Mouse (Mus musculus): ENCODE data around the gene Ptms.

The Ptms gene

DNA sequence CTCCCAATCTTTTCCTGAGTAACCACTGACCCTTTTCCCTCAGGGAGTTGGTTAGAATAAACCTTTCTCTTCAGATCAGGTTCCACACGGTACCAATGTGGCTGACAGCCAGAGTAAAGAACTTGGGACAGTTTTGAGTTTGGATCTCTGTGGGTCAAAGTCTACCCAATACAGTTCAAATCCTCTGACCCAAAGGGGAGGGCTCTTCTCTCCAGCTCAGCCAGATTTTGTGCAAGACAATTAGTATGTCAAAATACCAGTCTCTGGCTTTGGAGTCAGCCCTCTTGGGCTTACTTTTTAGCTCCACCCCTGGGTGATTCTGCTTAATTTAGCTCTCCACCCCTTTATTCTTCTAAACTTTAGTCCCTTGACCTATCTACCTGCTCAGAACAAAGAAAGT is 10.3 kb upstream of the Ptms start:
- DNase-seq (ENCODE audit: low spot score), result no peak

GRCm38 (mm10) chr6:124925941-124926340 is 6.0 kb upstream of the Ptms start:
- no peak for DNase-seq (ENCODE audit: low spot score)

GRCm38 (mm10) chr6:124925173-124925793 is 5.4 kb upstream of the Ptms start:
- no peak for DNase-seq (ENCODE audit: low spot score)

GRCm38 (mm10) chr6:124921539-124921938 is 1.6 kb upstream of the Ptms start:
- DNase-seq (ENCODE audit: low spot score), result no peak

DNA sequence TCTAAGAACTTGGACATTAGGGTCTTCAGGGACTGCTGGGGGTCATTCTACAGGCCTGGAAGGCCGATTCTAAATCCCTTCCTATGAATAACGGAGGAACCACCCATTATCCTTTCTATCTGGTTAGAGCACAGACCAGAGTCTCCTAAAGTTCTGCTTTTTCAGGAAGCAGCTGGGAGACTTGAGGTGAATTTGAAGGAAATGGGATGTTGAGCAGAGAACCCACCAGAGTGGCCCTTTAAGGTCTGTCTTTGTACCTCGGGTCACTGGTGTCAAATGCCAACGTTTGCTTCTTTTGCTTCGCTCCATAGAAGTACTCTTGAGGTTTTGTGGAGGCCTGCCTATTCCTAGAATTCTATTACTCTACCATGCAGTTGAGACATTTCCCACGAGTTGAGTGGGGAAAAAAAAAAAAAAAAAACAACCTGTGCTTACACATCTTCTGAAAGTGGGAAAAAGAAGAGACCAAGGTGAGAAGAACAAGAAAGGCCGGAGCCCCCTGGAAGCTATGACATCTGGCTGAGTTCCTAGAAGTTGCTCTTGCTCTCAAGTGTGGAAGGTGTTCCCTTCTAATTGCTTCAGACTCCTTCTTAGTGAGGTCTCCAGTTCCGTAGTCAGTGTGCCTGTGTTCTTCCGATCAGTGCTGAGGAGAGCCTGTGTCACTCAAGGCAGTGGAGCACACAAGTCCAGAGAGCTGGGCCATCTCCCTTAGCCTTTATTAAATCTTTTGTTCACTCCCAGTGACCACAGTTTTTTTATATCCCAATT is 599 bp upstream of the Ptms start:
- DNase-seq (ENCODE audit: low spot score), result no peak

- DNase-seq (ENCODE audit: low spot score), result no peak
Observed at GRCm38 (mm10) chr6:124918890-124919627, 844 bp downstream of the Ptms start.

GRCm38 (mm10) chr6:124918331-124918690 is 1.6 kb downstream of the Ptms start:
- DNase-seq (ENCODE audit: low spot score), result no peak

DNA sequence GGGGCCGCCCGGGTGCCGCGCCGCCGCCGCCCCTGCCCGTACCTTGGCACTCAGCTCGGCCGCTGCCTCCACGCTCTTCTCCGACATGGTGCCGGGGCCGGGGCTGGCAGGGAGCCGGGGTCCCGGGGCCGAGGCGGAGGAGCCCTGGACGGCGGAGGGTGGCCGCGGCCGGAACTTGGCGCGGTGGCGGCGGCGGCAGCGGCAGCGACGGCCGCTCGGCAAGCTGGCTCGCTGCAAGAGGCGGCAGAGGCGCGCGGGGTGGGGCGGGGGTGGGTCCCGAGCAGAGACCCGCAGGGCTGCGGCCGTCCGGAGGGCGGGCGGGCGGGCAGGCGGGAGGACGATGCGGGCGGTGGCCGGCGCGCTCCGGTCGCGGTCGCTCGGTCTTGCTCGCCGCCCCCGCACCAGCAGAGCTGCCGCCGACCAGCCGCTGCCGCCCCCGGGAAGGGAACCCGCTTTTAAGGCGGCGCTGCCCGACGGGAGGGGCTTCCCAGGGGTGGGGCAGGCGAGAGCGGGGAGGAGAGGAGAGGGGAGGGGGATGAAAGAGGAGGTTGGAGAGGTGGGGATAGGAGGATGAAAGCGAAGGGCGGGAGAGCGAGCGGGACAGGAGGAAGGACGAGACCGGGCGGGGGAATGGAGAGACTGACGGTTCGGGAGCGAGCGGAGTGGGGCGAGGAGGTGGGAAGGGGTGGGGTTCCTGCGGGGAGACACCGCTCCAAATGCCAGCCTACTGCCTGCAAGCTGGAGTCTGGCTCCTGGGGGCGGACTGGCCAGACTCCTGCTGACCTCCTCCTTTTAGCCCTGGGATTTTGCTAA is 2.2 kb downstream of the Ptms start:
- peak; percentile 67 for DNase-seq (ENCODE audit: low spot score)

DNA sequence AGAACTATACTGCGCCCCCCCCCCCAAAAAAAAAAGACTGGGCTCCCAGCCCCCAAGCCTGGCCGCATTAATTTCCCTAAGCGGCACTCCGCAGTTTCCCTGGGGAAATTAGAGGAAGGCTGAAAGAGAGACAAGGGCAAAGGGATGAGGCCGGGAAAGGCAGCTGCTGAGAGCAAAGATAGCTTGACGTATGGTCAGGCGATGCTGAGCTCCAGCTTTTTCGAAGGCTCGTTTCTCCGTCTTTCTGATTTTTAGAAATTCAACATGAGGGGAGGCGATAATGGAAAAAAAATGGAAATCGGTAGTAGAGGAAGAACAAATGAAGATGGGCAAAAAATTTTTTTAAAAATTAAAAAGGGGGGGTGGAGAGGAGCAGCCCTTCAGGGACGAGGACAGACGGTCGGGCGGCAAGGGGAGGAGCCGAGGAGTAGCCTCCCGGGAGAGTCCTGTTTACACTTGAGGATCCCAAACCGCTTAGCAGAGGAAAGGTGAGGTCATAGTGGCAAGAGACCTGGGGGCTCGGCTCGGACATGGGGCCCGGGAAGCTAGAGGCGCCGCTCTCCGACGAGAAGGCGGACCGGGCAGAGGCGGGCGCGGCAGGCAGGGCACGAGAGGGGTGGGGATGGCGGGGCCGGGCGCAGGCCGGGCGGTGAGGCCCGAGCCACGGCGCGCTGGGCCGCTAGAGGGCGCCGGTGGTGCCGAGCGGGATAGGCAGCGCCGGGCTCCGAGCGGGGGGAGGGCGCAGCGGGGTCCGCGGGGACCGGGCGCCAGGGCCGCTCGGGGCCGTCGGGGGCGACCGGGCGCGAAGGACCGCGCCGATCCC is 3.0 kb downstream of the Ptms start:
- DNase-seq (ENCODE audit: low spot score), result peak; percentile 70

GRCm38 (mm10) chr6:124915942-124916694 is 3.8 kb downstream of the Ptms start:
- no peak for DNase-seq (ENCODE audit: low spot score)

DNA sequence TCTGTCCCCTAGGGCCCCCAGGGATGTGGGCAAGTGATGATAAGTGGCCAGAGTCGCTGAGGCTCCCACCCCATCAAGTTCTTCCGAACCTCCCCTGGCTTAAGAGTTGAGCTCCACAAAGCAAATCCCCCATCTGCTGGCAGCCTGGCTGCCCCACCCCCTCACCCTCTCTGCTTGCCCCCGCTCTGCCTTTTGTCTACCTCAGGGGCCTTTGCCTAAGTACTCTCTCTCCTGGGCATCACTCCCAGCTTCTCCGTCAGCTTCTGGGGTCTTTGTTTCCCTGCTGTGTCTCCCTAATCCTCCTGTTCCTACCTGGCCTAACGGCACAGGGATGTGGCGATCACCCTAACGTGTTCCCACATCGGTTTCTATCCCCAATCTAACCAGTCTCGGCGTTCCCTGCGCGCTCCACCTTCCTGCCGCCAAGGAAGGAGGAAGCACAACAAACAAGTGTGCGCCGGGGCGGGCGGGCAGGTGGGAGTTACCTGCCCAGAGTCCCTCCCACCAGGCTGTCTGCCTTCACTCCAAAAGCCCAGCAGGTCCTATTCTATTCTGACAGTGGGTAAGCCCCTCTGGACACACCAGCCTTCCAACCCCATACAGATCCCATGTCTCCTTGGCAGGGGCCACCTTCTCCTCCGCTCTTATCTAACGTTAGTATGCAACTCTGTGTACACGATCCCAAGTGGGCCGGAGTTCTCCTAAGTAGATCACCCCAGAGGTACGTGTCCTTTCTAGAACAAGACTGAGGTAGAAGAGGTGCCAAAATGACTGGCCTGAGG is 4.6 kb downstream of the Ptms start:
- no peak for DNase-seq (ENCODE audit: low spot score)

GRCm38 (mm10) chr6:124914511-124914910 is 5.4 kb downstream of the Ptms start:
- DNase-seq (ENCODE audit: low spot score), result no peak

GRCm38 (mm10) chr6:124913721-124914285 is 6.1 kb downstream of the Ptms start:
- no peak for DNase-seq (ENCODE audit: low spot score)

GRCm38 (mm10) chr6:124913214-124913613 is 6.7 kb downstream of the Ptms start:
- no peak for DNase-seq (ENCODE audit: low spot score)

- no peak for DNase-seq (ENCODE audit: low spot score)
Observed at GRCm38 (mm10) chr6:124911533-124912218, 8.2 kb downstream of the Ptms start, which contains the start of gene Lag3. Gene Lag3 (minus strand): TSS chr6:124911705.

DNA sequence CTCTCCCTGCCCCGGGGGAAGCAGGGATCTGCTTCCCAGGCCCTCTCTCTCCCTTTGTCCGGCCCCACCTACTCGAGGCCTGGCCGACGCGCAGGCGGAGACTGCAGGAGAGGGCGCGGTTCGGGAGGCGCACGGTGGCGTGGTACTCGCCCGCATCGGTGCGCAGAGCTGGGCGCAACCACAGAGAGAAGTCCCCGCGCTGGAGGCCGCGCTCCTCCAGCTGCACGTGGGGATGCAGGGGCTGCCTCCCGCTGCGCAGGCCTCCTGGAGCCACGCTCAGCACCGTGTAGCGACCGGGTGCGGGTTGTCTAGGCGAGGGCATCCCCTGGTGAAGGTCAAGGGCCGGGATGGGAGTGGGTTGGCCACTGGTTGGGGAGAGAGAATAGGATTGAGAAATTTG is 9.9 kb downstream of the Ptms start:
- no peak for DNase-seq (ENCODE audit: low spot score)

DNA sequence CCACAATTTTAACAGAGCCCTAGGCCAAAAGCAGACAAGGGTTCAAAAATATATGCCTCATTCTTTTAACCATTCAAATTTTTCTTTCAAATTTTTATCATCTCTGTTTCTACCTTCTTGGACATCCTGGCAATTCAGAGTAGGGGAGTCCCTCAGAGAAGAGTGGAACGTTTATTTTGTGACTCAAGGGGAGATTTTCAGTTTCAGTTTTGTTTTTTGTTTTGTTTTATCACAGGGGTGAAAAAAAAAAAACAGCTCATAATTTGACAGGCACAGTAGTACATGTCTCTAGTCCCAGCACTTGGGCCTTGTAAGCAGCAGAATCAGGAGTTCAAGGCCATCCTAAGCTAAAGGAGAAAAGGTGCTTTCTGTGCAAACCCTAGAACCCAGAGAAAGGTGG is 12.1 kb downstream of the Ptms start:
- no peak for DNase-seq (ENCODE audit: low spot score)

DNA sequence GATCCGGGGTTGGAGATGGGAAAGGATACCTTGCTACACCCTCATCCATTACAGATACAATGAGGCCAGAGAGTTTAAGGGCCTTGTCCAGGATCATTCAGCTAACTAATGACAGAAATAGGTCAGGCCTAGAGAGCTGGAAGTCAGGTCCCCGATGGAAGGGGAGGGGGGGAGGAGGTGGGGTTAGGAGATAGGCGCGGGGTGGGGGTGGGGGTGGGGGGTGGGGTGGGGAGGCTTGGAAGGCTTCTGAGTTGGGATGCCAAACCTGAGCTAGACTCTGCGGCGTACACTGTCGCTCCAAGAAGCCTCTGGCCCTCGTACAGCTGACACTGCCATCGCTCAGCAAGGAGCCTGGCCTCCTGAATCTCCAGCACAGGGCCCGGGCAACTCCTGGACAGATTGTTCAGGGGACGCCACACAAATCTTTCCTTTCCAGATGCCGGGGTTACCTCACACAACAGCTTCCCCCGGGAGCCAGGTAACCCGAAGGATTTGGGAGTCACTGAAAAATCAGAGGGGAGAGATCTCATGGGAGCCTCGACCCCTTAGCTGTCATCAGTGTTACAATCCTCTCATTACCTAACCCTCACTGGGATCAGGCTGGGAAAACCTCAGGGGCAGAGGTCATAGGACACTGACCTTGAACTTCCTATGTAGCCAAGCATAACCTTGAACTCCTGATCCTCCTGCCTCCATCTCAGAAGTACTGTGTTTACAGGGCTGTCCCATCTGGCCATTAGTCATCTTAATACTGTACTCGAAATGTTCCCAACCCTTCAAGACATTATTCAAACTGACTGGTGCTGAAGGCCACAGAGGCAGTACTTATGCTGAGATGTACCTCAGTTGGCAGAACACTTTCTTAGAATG is 14.7 kb downstream of the Ptms start:
- DNase-seq (ENCODE audit: low spot score), result no peak

Measured in urinary bladder, postnatal 10 days (tissue).